Mouse (Mus musculus) small intestine, adult 2 months (tissue): Measurements from ENCODE around the gene Gen1.

Experiments
- CTCF ChIP-seq: fragments of 200-500 bp; IDR thresholded peaks from 2 replicates; pipeline ENCODE4 v1.5.1; 2012; ENCODE audit warnings: low read depth, mild to moderate bottlenecking, control low read depth, inconsistent platforms, low read length, moderate library complexity, mixed read lengths; ENCODE audit not compliant: insufficient replicate concordance, insufficient read length; ENCODE audit errors: extremely low read depth
- POLR2A ChIP-seq: fragments of 200-500 bp; IDR thresholded peaks from 2 replicates; pipeline ENCODE4 v1.6.1; 2012; ENCODE audit warnings: low read depth, mild to moderate bottlenecking, control low read depth, inconsistent platforms, low read length, moderate library complexity

DNA sequence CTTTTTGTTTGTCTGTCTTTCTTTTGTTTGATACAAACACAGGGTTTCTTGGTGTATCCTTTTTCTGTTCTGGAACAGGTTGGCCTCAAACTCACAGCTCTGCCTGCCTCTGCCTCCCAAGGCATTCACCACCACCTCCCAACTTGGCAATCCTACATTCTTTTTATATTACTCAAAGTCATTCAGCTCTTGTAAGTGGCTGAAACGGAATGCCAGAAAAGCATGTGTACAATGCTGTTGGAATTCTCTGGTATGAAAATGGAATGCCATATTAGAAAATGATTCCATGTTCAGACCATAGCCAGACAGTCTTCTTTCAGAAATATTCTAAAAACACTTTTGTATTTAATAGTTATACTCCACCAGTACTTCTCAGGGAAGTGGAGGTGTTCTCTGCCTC is 7.6 kb upstream of the Gen1 start:
- TF ChIP-seq CTCF (no peak), POLR2A (no peak)
